Mouse (Mus musculus): ENCODE measurements around the gene Afg3l1. TPM values are rescaled to one million over a fixed set of nuclear protein-coding genes. Genes with fewer than 3 reads are reported as not detected.
"Not testable (repeated sequence)": the region's sequence is repeated elsewhere in the genome, so short reads cannot be mapped to it uniquely, and the experiment has no call there.

Afg3l1 gene
- polyA plus RNA-seq, 1 experiment from 2014 or later, result 62.4 TPM

DNA sequence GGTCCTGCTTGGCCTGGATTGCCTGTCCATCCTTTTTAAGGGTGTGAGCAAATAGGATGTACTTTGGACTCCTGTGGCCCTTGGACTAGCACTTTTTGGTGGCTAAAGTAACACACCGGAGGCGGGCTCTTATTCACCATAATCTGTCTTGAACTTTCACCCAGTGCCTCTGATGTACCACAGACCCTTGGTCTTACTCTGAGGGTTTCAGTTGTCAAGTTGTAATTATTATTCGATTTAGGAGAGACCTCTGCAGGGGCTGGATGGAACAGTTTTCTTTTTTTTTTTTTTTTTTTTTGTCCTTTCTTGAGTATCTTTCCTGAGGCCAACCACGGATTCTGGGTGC lies 34.2 kb upstream of the Afg3l1 start:
- Histone ChIP-seq H3K4me2 (replicated peaks) (peak overlapping the region; percentile 63), H3K9ac (replicated peaks) (peak overlapping the region; percentile 85), H3K4me1 (peaks cover 12% of the 10 kb centered on the region), H3K27me3 (no peaks in the 10 kb centered on the region), H3K27ac (replicated peaks) (peak overlapping the region; percentile 77), H3K36me3 (no peaks in the 10 kb centered on the region), H3K4me3 (peak overlapping the region; percentile 71), H3K9me3 (no peaks in the 10 kb centered on the region)
- no peak for ATAC-seq (replicated peaks)
- 23% methylated on average over 4 of the region's 4 CpGs for WGBS

GRCm38 (mm10) chr8:123444131-123444530 lies 33.6 kb upstream of the Afg3l1 start:
- 90% methylated on average over 6 of the region's 6 CpGs for whole genome bisulfite sequencing

DNA sequence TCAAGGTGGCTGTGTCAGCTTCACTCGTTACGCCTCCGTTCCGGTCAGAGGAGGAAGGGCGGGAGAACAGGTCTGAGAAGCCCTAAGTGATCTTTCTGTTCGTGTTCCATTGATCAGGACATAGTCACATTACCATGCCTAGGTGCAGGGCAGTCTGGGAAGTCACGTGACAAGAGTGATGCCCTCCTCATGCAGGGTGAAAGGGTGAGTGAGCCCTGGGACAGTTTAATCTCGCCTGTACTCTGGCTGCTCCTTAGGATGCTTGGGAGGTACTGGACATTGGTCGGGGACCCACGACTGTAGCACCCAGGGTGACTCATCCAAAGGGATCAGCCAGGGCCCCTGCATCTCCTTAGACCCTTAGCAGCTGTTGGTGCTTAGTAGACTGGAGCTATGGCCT lies 31.7 kb upstream of the Afg3l1 start:
- no peak overlapping the region for H3K9ac ChIP-seq (replicated peaks)
- H3K27ac ChIP-seq (replicated peaks), result no peak overlapping the region

More at GRCm38 (mm10) chr8:123444131-123444530, 33.6 kb upstream of the Afg3l1 start:
- Histone ChIP-seq H3K4me2 (replicated peaks) (peak overlapping the region; percentile 63; the same call in 1 of the 2 replicates), H3K9ac (replicated peaks) (no peak overlapping the region), H3K27me3 (no peaks in the 10 kb centered on the region), H3K4me1 (peaks cover 12% of the 10 kb centered on the region), H3K9me3 (no peaks in the 10 kb centered on the region), H3K27ac (replicated peaks) (no peak overlapping the region), H3K4me3 (no peak overlapping the region), H3K36me3 (no peaks in the 10 kb centered on the region)
- no peak for ATAC-seq (replicated peaks)

DNA sequence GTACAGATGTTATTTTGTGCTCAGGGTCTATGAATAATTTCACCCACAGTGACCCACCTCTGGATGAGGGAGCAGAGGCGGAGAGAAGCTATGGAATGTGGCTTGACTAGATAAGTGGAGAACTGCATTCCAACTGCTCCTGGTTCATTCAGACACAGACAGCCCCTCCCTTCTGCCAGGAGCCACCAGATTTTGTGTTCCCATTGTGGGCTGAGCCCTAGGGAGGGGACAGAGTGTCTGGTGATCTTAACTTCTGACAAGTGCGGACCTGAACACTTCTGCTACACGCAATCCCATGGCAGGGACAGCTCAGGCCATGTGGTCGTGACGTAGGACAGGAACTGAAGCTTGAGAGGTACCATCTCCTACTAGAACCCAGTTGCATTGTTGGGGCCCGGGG lies 30.9 kb upstream of the Afg3l1 start:
- Histone ChIP-seq H3K9me3 (no peaks in the 10 kb centered on the region), H3K4me1 (peaks cover 12% of the 10 kb centered on the region), H3K36me3 (peaks cover 5% of the 10 kb centered on the region), H3K4me3 (no peak overlapping the region), H3K9ac (replicated peaks) (no peak overlapping the region), H3K27me3 (no peaks in the 10 kb centered on the region), H3K27ac (replicated peaks) (no peak overlapping the region), H3K4me2 (replicated peaks) (no peak overlapping the region)
- 93% methylated on average over 6 of the region's 6 CpGs for WGBS
- ATAC-seq (replicated peaks), result no peak

More for the DNA sequence above, 31.7 kb upstream of the Afg3l1 start:
- peaks cover 12% of the 10 kb centered on the region for H3K4me1 ChIP-seq
- no peak for ATAC-seq (replicated peaks)
- no peak overlapping the region for H3K4me2 ChIP-seq (replicated peaks)
- peaks cover 5% of the 10 kb centered on the region; the same call in 1 of the 2 replicates for H3K36me3 ChIP-seq
- no peaks in the 10 kb centered on the region for H3K27me3 ChIP-seq
- H3K4me3 ChIP-seq, result no peak overlapping the region
- H3K9me3 ChIP-seq, result no peaks in the 10 kb centered on the region
- WGBS, result 88% methylated on average over 10 of the region's 10 CpGs

DNA sequence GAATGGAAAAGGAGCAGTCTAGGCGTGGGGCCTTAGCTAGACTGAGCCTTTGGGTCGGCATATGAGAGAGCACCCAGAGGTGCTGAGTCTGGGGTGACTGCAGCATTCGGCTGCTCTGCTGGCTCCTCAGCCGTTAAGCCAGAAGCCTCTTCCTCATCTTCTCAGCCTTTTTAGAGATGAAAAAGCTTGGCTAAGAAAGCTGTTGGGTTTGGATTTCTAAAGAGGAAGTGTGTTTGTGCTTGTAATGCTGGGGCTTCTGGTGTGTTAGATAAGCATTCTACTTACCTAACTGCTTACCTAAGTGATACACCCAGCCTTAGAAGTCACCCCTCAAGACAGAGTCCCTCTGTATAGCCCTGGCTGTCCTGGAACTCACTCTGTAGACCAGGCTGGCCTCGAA lies 26.9 kb upstream of the Afg3l1 start:
- 92% methylated on average over 5 of the region's 5 CpGs for WGBS
- peaks cover 41% of the 10 kb centered on the region for H3K36me3 ChIP-seq
- no peak overlapping the region for H3K4me3 ChIP-seq
- no peaks in the 10 kb centered on the region for H3K27me3 ChIP-seq
- H3K27ac ChIP-seq (replicated peaks), result no peak overlapping the region
- H3K4me1 ChIP-seq, result no peaks in the 10 kb centered on the region
- no peaks in the 10 kb centered on the region for H3K9me3 ChIP-seq
- no peak overlapping the region for H3K9ac ChIP-seq (replicated peaks)
- no peak overlapping the region for H3K4me2 ChIP-seq (replicated peaks)
- ATAC-seq (replicated peaks), result no peak

- ATAC-seq (replicated peaks); H3K4me2 ChIP-seq (replicated peaks); H3K9ac ChIP-seq (replicated peaks); H3K27ac ChIP-seq (replicated peaks); H3K27me3 ChIP-seq; H3K9me3 ChIP-seq; H3K4me3 ChIP-seq; H3K4me1 ChIP-seq: not testable (repeated sequence)
- H3K36me3 ChIP-seq, result peaks cover 51% of the 10 kb centered on the region
- 92% methylated on average over 12 of the region's 12 CpGs for WGBS
Observed at GRCm38 (mm10) chr8:123451747-123452146, 26.0 kb upstream of the Afg3l1 start.

GRCm38 (mm10) chr8:123452149-123452548 lies 25.6 kb upstream of the Afg3l1 start:
- no peaks in the 10 kb centered on the region for H3K27me3 ChIP-seq
- H3K27ac ChIP-seq (replicated peaks), result no peak overlapping the region
- WGBS, result 85% methylated on average over 4 of the region's 4 CpGs
- ATAC-seq (replicated peaks), result no peak
- H3K4me3 ChIP-seq, result no peak overlapping the region
- no peak overlapping the region for H3K9ac ChIP-seq (replicated peaks)
- peaks cover 55% of the 10 kb centered on the region for H3K36me3 ChIP-seq
- no peaks in the 10 kb centered on the region for H3K9me3 ChIP-seq
- no peaks in the 10 kb centered on the region for H3K4me1 ChIP-seq
- H3K4me2 ChIP-seq (replicated peaks), result no peak overlapping the region

GRCm38 (mm10) chr8:123453291-123453690 lies 24.4 kb upstream of the Afg3l1 start:
- Histone ChIP-seq H3K36me3 (peaks cover 64% of the 10 kb centered on the region), H3K9ac (replicated peaks) (no peak overlapping the region), H3K4me3 (no peak overlapping the region), H3K27ac (replicated peaks) (no peak overlapping the region), H3K4me1 (no peaks in the 10 kb centered on the region), H3K27me3 (no peaks in the 10 kb centered on the region), H3K4me2 (replicated peaks) (no peak overlapping the region), H3K9me3 (no peaks in the 10 kb centered on the region)
- ATAC-seq (replicated peaks), result no peak
- WGBS, result 89% methylated on average over 7 of the region's 7 CpGs

DNA sequence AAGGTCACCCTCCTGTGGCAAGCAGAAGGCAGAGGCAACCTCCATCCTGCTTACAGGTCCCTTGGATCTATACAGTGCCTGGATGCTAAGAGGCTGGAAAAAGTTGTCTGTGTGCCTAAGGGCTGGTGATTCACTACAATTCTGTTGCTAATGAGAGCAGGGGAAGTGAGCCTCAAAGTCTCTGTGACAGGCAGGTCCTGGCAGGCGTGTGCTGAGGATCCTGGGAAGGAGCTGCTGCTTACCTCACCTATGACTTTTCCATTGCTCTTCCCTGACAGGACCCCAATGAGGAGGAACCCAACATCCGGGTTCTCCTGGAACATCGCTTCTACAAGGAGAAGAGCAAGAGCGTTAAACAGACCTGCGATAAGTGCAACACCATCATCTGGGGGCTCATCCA lies 23.8 kb upstream of the Afg3l1 start:
- Histone ChIP-seq H3K27ac (replicated peaks) (no peak overlapping the region), H3K36me3 (peaks cover 68% of the 10 kb centered on the region), H3K4me2 (replicated peaks) (no peak overlapping the region), H3K4me1 (no peaks in the 10 kb centered on the region), H3K27me3 (no peaks in the 10 kb centered on the region), H3K4me3 (no peak overlapping the region), H3K9me3 (no peaks in the 10 kb centered on the region), H3K9ac (replicated peaks) (no peak overlapping the region)
- no peak for ATAC-seq (replicated peaks)
- 86% methylated on average over 5 of the region's 5 CpGs for WGBS

- WGBS, result 92% methylated on average over 6 of the region's 6 CpGs
- Histone ChIP-seq H3K27ac (replicated peaks) (no peak overlapping the region), H3K9me3 (no peaks in the 10 kb centered on the region), H3K4me3 (no peak overlapping the region), H3K4me2 (replicated peaks) (no peak overlapping the region), H3K9ac (replicated peaks) (no peak overlapping the region), H3K4me1 (no peaks in the 10 kb centered on the region), H3K27me3 (no peaks in the 10 kb centered on the region), H3K36me3 (peaks cover 74% of the 10 kb centered on the region)
- ATAC-seq (replicated peaks), result no peak
Observed at GRCm38 (mm10) chr8:123454559-123454958, 23.1 kb upstream of the Afg3l1 start.

DNA sequence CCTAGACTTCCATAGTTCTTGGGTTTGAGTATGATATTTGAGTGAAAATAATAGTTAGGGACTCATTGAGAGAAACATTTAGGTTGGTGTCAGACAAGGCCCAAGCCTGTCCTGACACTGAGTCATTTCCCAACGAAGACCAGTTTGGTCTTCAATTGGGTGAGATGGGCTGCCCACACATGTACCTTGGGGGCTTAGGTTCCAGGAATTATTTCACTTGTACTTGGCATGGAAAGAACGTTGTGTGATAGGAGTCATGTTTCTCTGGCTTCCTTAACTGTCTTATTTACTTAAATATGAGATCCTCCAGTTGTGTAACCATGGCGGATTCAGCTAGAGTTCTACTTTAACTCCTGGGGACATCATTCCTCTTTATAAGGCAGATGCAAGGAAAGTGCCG lies 14.1 kb upstream of the Afg3l1 start:
- Histone ChIP-seq H3K36me3 (peaks cover 40% of the 10 kb centered on the region), H3K4me2 (replicated peaks) (no peak overlapping the region), H3K9ac (replicated peaks) (no peak overlapping the region), H3K27ac (replicated peaks) (no peak overlapping the region), H3K9me3 (no peaks in the 10 kb centered on the region), H3K27me3 (no peaks in the 10 kb centered on the region), H3K4me1 (no peaks in the 10 kb centered on the region), H3K4me3 (no peak overlapping the region)
- no peak for ATAC-seq (replicated peaks)
- 95% methylated on average over 4 of the region's 4 CpGs for WGBS

DNA sequence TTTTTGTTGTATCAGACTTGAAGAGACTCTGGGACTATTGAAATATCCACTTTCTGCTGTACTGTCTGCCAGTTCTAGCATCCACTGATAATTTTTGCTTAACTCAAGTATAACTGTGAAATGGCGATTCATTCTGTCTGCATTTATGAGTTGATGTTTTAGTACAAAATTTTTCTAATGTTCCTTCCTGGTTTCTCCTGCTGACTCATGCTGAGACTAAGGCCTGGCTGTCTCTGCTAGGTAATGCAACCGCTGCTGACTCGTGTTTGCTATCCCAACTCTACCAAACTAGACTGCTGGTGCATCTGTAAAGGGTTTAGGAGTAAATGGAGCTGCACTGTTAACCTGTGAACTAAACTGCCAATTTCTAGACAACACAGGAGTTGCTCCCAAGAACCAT lies 10.2 kb upstream of the Afg3l1 start:
- peaks cover 10% of the 10 kb centered on the region; the same call in 1 of the 2 replicates for H3K36me3 ChIP-seq
- H3K4me3 ChIP-seq, result no peak overlapping the region
- no peaks in the 10 kb centered on the region for H3K9me3 ChIP-seq
- H3K9ac ChIP-seq (replicated peaks), result no peak overlapping the region
- H3K4me2 ChIP-seq (replicated peaks), result no peak overlapping the region
- H3K27me3 ChIP-seq, result no peaks in the 10 kb centered on the region
- no peaks in the 10 kb centered on the region for H3K4me1 ChIP-seq
- no peak for ATAC-seq (replicated peaks)
- 77% methylated on average over 3 of the region's 3 CpGs for WGBS
- no peak overlapping the region for H3K27ac ChIP-seq (replicated peaks)

DNA sequence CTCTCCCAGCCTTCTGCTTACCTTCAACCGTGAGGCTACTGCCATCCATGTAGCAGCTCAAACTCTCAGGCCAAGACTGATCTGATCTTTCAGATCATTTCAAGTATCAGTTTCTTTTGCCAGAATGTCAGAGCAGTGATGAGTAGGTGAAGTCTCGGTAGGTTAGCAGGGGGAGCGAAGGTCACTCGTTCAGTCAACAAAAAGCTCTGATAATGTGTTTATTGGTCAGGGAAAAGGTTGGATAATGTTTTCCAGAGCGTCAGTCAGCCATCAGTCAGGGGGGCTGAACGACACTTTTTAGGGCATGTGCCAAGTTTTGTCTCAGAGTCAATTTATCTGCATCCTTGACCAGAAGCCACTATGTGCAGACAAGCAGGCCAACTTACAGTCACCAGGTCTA lies 4.7 kb upstream of the Afg3l1 start:
- not testable (repeated sequence) for H3K27ac ChIP-seq (replicated peaks); H3K4me3 ChIP-seq; H3K4me1 ChIP-seq; ATAC-seq (replicated peaks); H3K36me3 ChIP-seq; H3K4me2 ChIP-seq (replicated peaks); H3K27me3 ChIP-seq; H3K9ac ChIP-seq (replicated peaks); H3K9me3 ChIP-seq
- 78% methylated on average over 6 of the region's 6 CpGs for WGBS

All from forebrain, embryonic 15.5 days (tissue).